Comparison of ENCODE assay signal across 28 mouse cellular contexts in the genomic region with DNA sequence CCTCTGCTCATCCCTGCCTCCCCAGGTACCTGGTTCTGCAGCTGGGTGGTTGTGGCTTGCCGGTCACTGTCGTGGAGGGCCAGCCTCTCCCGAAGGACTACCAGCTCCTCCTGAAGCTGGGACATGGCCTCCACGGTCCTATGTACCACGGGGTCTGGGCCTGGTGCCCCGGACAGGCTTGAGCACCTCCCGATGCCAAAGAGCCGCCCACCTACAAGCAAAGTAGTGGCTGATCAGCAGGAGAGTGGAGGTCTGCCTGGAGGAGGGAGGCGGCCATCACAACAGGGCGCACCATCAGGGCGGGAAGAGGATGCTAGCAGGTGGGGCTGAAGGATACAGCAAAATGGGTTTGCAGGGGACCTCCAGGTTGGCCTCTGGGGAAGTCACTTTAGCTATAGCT.
"Had no signal": no experiment of that assay in that cellular context is flagged by ENCODE, and none has a peak within 500 bp of the region (broad histone marks: within the 10 kb centered on the region; RNA-seq: fewer than 3 reads in every experiment).

No protein-coding gene starts in this region.

- ATAC-seq: forebrain, embryonic 13.5 days; forebrain, embryonic 14.5 days; forebrain, embryonic 15.5 days; forebrain, embryonic 16.5 days; forebrain, postnatal 0 days had no signal

- H3K27ac ChIP-seq: embryonic facial prominence, embryonic 10.5 days; embryonic facial prominence, embryonic 12.5 days; embryonic facial prominence, embryonic 13.5 days; embryonic facial prominence, embryonic 15.5 days; forebrain, embryonic 12.5 days; forebrain, embryonic 13.5 days; forebrain, embryonic 15.5 days; gastrocnemius, adult 2 months had no signal

- H3K9ac ChIP-seq: embryonic facial prominence, embryonic 12.5 days; embryonic facial prominence, embryonic 13.5 days; embryonic facial prominence, embryonic 15.5 days; forebrain, embryonic 12.5 days; forebrain, embryonic 13.5 days; forebrain, embryonic 15.5 days; forebrain, postnatal 0 days had no signal

- H3K4me2 ChIP-seq: embryonic facial prominence, embryonic 12.5 days; embryonic facial prominence, embryonic 13.5 days; embryonic facial prominence, embryonic 15.5 days; forebrain, embryonic 12.5 days; forebrain, embryonic 13.5 days; forebrain, embryonic 15.5 days had no signal

- H3K9me3 ChIP-seq: embryonic facial prominence, embryonic 10.5 days; embryonic facial prominence, embryonic 12.5 days; embryonic facial prominence, embryonic 13.5 days; embryonic facial prominence, embryonic 15.5 days; forebrain, embryonic 10.5 days; forebrain, embryonic 12.5 days; forebrain, embryonic 13.5 days; forebrain, embryonic 15.5 days had no signal

- DNase-seq: cerebellum, adult 2 months; cerebellum, adult 8-10 months; cerebellum, adult 9-10 months; cerebellum, adult 9-11 months; cerebellum, postnatal 10 days; cerebellum, postnatal 14 days; cerebellum, postnatal 25 days; cerebellum, postnatal 36 days; embryo, embryonic 11 days; forebrain, postnatal 0 days; gastrocnemius, adult 2 months; gastrocnemius, postnatal 10 days; gastrocnemius, postnatal 14 days; gastrocnemius, postnatal 25 days; gastrocnemius, postnatal 36 days; heart, adult 11 months; heart, adult 18-20 months had no signal

- H3K4me1 ChIP-seq: embryonic facial prominence, embryonic 12.5 days; embryonic facial prominence, embryonic 13.5 days; embryonic facial prominence, embryonic 15.5 days; forebrain, embryonic 13.5 days; forebrain, embryonic 15.5 days had no signal

- H3K27me3 ChIP-seq: embryonic facial prominence, embryonic 12.5 days; embryonic facial prominence, embryonic 13.5 days; embryonic facial prominence, embryonic 15.5 days; forebrain, embryonic 13.5 days; forebrain, embryonic 15.5 days had no signal

- H3K36me3 ChIP-seq: forebrain, embryonic 10.5 days; forebrain, embryonic 12.5 days; forebrain, embryonic 15.5 days had no signal

- H3K4me3 ChIP-seq: embryonic facial prominence, embryonic 10.5 days; embryonic facial prominence, embryonic 12.5 days; embryonic facial prominence, embryonic 13.5 days; embryonic facial prominence, embryonic 15.5 days; erythroblast, embryonic 14.5 days; forebrain, embryonic 10.5 days; forebrain, embryonic 12.5 days; forebrain, embryonic 13.5 days; forebrain, embryonic 15.5 days; gastrocnemius, adult 2 months had no signal
